In genomic region chr15:81554558-81555297, GRCm38 (mm10) we compare ENCODE assay signal across 7 mouse cellular contexts. TPM values are rescaled to one million over a fixed set of nuclear protein-coding genes. Genes with fewer than 3 reads are reported as not detected.
A peak's percentile ranks its signal among the peaks of the same experiment; 100 is the strongest.
DNase-seq lines count a peak whose midpoint lies in the region; ATAC-seq lines count a peak whose summit lies in the region.

No protein-coding gene starts in this region.

- H3K4me3 ChIP-seq in limb, embryonic 13.5 days: no peak overlapping the region

- ATAC-seq in limb, embryonic 13.5 days (ENCODE audit: low FRiP score, low read depth): peak; percentile 59; the same call in 1 of the 2 replicates
- no peak for ATAC-seq in megakaryocyte-erythroid progenitor cell, adult 5-6 weeks (replicated peaks; ENCODE audit: low FRiP score, low TSS enrichment, poor library complexity, severe bottlenecking)

- no peaks in the 10 kb centered on the region for H3K36me3 ChIP-seq in limb, embryonic 13.5 days

- H3K27me3 ChIP-seq in limb, embryonic 13.5 days: no peaks in the 10 kb centered on the region

- no peak overlapping the region for H3K27ac ChIP-seq in limb, embryonic 13.5 days

- no peak overlapping the region for H3K9ac ChIP-seq in limb, embryonic 13.5 days

- 32% methylated on average over 18 of the region's 18 CpGs for WGBS in limb, embryonic 13.5 days

- 0 out of 2 replicates have a peak, but pooled peaks cover 4% of the 10 kb centered on the region for H3K4me1 ChIP-seq in limb, embryonic 13.5 days

- DNase-seq in ES-CJ7 (ENCODE audit: low read depth, low spot score): peak; percentile 38
- DNase-seq in adrenal gland, adult 18-20 months (ENCODE audit: low spot score in 2 of 2): peak; percentile 14 to 22
- DNase-seq in heart, postnatal 4 days: peak; percentile 17
- no peak for DNase-seq in layer of hippocampus, postnatal 25 days (ENCODE audit: extremely low spot score in 1 of 2, low spot score in 1 of 2)
- no peak for DNase-seq in thymus, postnatal 36 days

- peak overlapping the region; percentile 12 for H3K4me2 ChIP-seq in limb, embryonic 13.5 days (replicated peaks)

- no peaks in the 10 kb centered on the region for H3K9me3 ChIP-seq in limb, embryonic 13.5 days

RNA-seq across cellular contexts. Expression of gene Ep300, which starts 30.4 kb away (rescaled TPM):
- total RNA-seq in adrenal gland, adult 18-20 months (2021): 10 to 100 TPM; 52.4 to 59.7 TPM
- 10 to 100 TPM; 41.8 to 47.7 TPM for total RNA-seq in heart, postnatal 4 days (2021)
- 16.6 and 19.7 TPM in 2 replicates for polyA plus RNA-seq in limb, embryonic 13.5 days (2015; fragmentation: Nextera tagmentation; extraction: Ambion mirVana)
- 75.2 and 116 TPM in 2 replicates for total RNA-seq in megakaryocyte-erythroid progenitor cell, adult 5-6 weeks (2014; fragmentation: Nextera tagmentation)
- 32.2 and 34.5 TPM in 2 replicates for total RNA-seq in megakaryocyte-erythroid progenitor cell, adult 5-6 weeks (2017)
- total RNA-seq in layer of hippocampus, postnatal 25 days (2021): 10 to 100 TPM; 69.2 to 72.8 TPM

Comparison
In these comparisons a context has a peak if more than half of its experiments do, and no peak if none do; other contexts are left out.
1. DNase-seq: peak in ES-CJ7 (single experiment), adrenal gland, adult 18-20 months (2 of 2) and heart, postnatal 4 days (single experiment); none in layer of hippocampus, postnatal 25 days (0 of 2) and thymus, postnatal 36 days (0 of 2).